Mouse (Mus musculus) heart, postnatal 36 days (tissue): ENCODE measurements around the gene Zscan25. TPM values are rescaled to one million over a fixed set of nuclear protein-coding genes. Genes with fewer than 3 reads are reported as not detected.

ENCODE experiments used
- total RNA-seq, 2 experiments: library from RNA; stranded (reverse); gene quantifications; 2 replicates each; pipeline ENCODE4 v1.2.3; 2021

Gene Zscan25
- total RNA-seq, 2 experiments from 2014 or later: 10.0 to 11.1 TPM

Other genes with a start within 250 kb of the Zscan25 start
- not detected for gene Gm4871, start 247.7 kb upstream of the Zscan25 start, total RNA-seq
- gene 1700018F24Rik, start 237.5 kb upstream of the Zscan25 start, total RNA-seq: not detected
- gene Arpc1a, start 196.7 kb upstream of the Zscan25 start, total RNA-seq: 10 to 100 TPM; 63.4 to 64.3 TPM
- not detected for gene Kpna7, start 196.5 kb upstream of the Zscan25 start, total RNA-seq
- 10 to 100 TPM; 71.7 to 84.7 TPM for gene Arpc1b, start 166.3 kb upstream of the Zscan25 start, total RNA-seq
- gene Pdap1, start 140.3 kb upstream of the Zscan25 start, total RNA-seq: 10 to 100 TPM; 39.3 to 45.7 TPM
- gene Bud31, start 140.1 kb upstream of the Zscan25 start, total RNA-seq: 10 to 100 TPM; 59.5 to 61.1 TPM
- 10 to 100 TPM; 28.5 to 42.2 TPM for gene Ptcd1, start 113.4 kb upstream of the Zscan25 start, total RNA-seq
- gene Cpsf4, start 113.3 kb upstream of the Zscan25 start, total RNA-seq: 10 to 100 TPM; 11.4 to 11.7 TPM
- 1,000 to 10,000 TPM; 1,102 to 1,127 TPM for gene Atp5j2, start 88.4 kb upstream of the Zscan25 start, total RNA-seq
- gene Zkscan14, start 78.6 kb upstream of the Zscan25 start, total RNA-seq: 1 to 10 TPM; 6.5 to 8.5 TPM
- gene Zkscan5, start 75.9 kb upstream of the Zscan25 start, total RNA-seq: 10 to 100 TPM in 1 of 2 experiments, 1 to 10 TPM in 1; 9.5 to 10.1 TPM
- 10 to 100 TPM; 27.7 to 31.3 TPM for gene Zfp655, start 48.8 kb upstream of the Zscan25 start, total RNA-seq
- gene Cyp3a57, start 64.8 kb downstream of the Zscan25 start, total RNA-seq: not detected
- not detected for gene Cyp3a16, start 189.2 kb downstream of the Zscan25 start, total RNA-seq